Mouse (Mus musculus): ENCODE data around the gene Iqschfp. TPM values are rescaled to one million over a fixed set of nuclear protein-coding genes. Genes with fewer than 3 reads are reported as not detected.

Iqschfp gene
- polyA plus RNA-seq, 1 experiment = not detected

DNA sequence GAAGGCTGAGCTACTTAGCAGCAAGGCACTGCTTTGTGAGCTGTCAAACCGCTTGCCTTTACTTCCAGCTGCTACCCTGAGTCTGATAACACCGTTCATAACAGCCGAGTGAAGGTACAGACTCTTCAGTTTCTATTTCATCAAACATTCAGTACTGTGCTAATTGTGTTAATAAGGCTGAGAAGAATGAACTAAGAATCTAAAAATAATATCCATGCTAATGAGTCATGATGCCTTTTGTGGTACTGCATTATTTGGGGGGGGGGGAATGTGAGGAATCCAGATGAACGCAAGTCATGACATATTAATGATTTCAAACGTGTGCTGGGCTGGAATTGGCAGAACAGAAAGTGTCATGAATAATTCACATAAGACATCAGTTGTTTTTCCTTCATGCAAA is 513.7 kb downstream of the Iqschfp start:
- no peak overlapping the region for H3K27ac ChIP-seq (ENCODE audit: control insufficient read depth, insufficient read depth, low read length)
- no peak for DNase-seq
- no peaks in the 10 kb centered on the region for H3K4me1 ChIP-seq (replicated peaks; ENCODE audit: control insufficient read depth, insufficient read depth, low read length)
- H3K27me3 ChIP-seq (ENCODE audit: control insufficient read depth, insufficient read depth, low read length) = no peaks in the 10 kb centered on the region
- no peak overlapping the region for H3K4me3 ChIP-seq (ENCODE audit: control insufficient read depth, insufficient read depth, low read length)
- no peaks in the 10 kb centered on the region for H3K36me3 ChIP-seq (ENCODE audit: control insufficient read depth, insufficient read depth, low read length)
- TF ChIP-seq POLR2A (IDR thresholded peaks at IDR 0.05; ENCODE audit: control insufficient read depth, extremely low read depth, insufficient read depth, low read length, poor library complexity) = no peak
- TF ChIP-seq CTCF (IDR thresholded peaks at IDR 0.05; ENCODE audit: borderline replicate concordance, control insufficient read depth, extremely low read depth, insufficient read depth, low read length, poor library complexity) = no peak
- 85% methylated on average over 5 of the region's 5 CpGs for WGBS

DNA sequence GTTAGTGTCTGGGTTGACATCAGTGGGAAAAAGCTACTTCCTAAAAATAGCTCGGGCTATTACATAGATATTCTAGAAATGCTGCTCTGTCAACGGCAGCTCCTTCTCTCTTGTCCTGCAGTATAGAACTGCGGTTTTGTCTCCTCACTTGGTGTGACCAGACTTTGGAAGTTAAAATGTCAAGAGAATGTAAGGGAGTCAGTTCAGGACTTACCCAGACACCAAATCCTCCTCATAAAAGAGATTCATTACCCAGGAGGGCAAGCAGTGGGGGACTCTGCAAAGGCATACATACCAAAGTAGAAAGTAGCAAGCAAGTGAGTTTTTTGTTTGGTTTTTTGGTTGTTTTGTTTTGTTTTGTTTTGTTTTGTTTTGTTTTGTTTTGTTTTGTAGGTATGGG is 520.2 kb downstream of the Iqschfp start:
- Histone ChIP-seq H3K27ac (ENCODE audit: control insufficient read depth, insufficient read depth, low read length) (no peak overlapping the region), H3K27me3 (ENCODE audit: control insufficient read depth, insufficient read depth, low read length) (no peaks in the 10 kb centered on the region), H3K4me1 (replicated peaks; ENCODE audit: control insufficient read depth, insufficient read depth, low read length) (no peaks in the 10 kb centered on the region), H3K4me3 (ENCODE audit: control insufficient read depth, insufficient read depth, low read length) (no peak overlapping the region), H3K36me3 (ENCODE audit: control insufficient read depth, insufficient read depth, low read length) (no peaks in the 10 kb centered on the region)
- TF ChIP-seq CTCF (IDR thresholded peaks at IDR 0.05; ENCODE audit: borderline replicate concordance, control insufficient read depth, extremely low read depth, insufficient read depth, low read length, poor library complexity) = no peak
- TF ChIP-seq POLR2A (IDR thresholded peaks at IDR 0.05; ENCODE audit: control insufficient read depth, extremely low read depth, insufficient read depth, low read length, poor library complexity) = no peak
- DNase-seq = no peak
- 60% methylated on average over 3 of the region's 3 CpGs for WGBS

DNA sequence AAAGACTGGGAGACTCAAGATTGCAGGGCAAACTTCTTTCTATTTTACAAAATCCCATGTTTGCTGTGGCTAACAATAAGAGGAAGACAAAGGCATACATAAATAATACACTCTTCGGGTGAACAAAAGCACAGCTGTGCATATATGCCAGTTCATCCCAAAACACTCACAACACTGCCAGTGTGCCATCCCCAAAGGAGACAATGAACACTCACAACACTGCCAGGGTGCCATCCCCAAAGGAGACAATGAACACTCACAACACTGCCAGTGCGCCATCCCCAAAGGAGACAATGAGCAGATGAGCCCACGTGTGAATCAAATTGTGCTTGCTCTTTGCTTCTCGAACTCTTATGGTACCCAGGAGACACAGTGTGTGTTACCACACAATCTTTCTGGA is 527.8 kb downstream of the Iqschfp start:
- no peak for DNase-seq
- no peaks in the 10 kb centered on the region for H3K36me3 ChIP-seq (ENCODE audit: control insufficient read depth, insufficient read depth, low read length)
- H3K27me3 ChIP-seq (ENCODE audit: control insufficient read depth, insufficient read depth, low read length) = no peaks in the 10 kb centered on the region
- H3K4me1 ChIP-seq (replicated peaks; ENCODE audit: control insufficient read depth, insufficient read depth, low read length) = no peaks in the 10 kb centered on the region
- no peak for TF ChIP-seq CTCF (IDR thresholded peaks at IDR 0.05; ENCODE audit: borderline replicate concordance, control insufficient read depth, extremely low read depth, insufficient read depth, low read length, poor library complexity)
- TF ChIP-seq POLR2A (IDR thresholded peaks at IDR 0.05; ENCODE audit: control insufficient read depth, extremely low read depth, insufficient read depth, low read length, poor library complexity) = no peak
- no peak overlapping the region for H3K4me3 ChIP-seq (ENCODE audit: control insufficient read depth, insufficient read depth, low read length)
- no peak overlapping the region for H3K27ac ChIP-seq (ENCODE audit: control insufficient read depth, insufficient read depth, low read length)
- 90% methylated on average over 4 of the region's 4 CpGs for WGBS

DNA sequence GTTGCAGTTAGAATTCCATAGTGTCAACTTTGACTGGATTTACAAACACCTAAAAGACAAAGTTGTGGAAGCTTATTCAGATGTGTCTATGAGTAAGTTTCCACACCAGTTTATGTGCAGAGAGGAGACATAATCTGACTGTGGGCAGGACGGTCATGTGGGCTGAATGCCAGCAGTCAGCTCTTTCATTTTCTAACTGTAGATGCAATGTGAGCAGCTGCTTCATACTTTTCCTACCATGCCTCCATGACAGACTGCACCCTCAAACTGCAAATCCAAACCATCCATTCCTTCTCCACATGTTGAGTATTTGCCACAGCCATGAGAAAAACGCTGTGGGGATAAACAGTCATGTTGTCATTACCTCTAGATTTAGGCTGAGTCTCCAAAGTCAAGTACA is 528.9 kb downstream of the Iqschfp start:
- H3K27me3 ChIP-seq (ENCODE audit: control insufficient read depth, insufficient read depth, low read length) = no peaks in the 10 kb centered on the region
- TF ChIP-seq POLR2A (IDR thresholded peaks at IDR 0.05; ENCODE audit: control insufficient read depth, extremely low read depth, insufficient read depth, low read length, poor library complexity) (no peak), CTCF (IDR thresholded peaks at IDR 0.05; ENCODE audit: borderline replicate concordance, control insufficient read depth, extremely low read depth, insufficient read depth, low read length, poor library complexity) (no peak)
- H3K4me3 ChIP-seq (ENCODE audit: control insufficient read depth, insufficient read depth, low read length) = no peak overlapping the region
- H3K36me3 ChIP-seq (ENCODE audit: control insufficient read depth, insufficient read depth, low read length) = no peaks in the 10 kb centered on the region
- 95% methylated on average over 2 of the region's 2 CpGs for WGBS
- DNase-seq = no peak
- H3K4me1 ChIP-seq (replicated peaks; ENCODE audit: control insufficient read depth, insufficient read depth, low read length) = no peaks in the 10 kb centered on the region
- no peak overlapping the region for H3K27ac ChIP-seq (ENCODE audit: control insufficient read depth, insufficient read depth, low read length)

DNA sequence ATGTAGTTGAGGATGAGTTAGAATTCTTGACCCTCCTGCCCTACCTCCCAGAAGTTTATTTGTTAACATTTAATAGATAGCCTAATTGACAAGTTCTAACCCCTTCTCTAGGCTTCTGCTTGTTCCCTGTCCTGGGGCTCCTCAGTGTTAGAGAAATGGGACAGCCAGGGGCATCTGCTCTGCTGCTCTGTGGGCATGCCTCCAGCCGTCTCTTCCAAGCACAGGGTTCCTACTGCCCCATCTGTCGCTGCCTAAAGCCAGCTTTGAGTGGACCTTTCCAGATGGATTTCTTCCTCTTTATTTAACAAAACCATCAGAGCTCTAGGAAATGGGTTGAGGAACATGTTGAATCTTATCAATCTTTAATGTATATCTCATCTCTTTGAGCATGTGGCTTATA is 529.8 kb downstream of the Iqschfp start:
- no peak for DNase-seq
- TF ChIP-seq CTCF (IDR thresholded peaks at IDR 0.05; ENCODE audit: borderline replicate concordance, control insufficient read depth, extremely low read depth, insufficient read depth, low read length, poor library complexity) (no peak), POLR2A (IDR thresholded peaks at IDR 0.05; ENCODE audit: control insufficient read depth, extremely low read depth, insufficient read depth, low read length, poor library complexity) (no peak)
- 89% methylated on average over 2 of the region's 2 CpGs for WGBS

DNA sequence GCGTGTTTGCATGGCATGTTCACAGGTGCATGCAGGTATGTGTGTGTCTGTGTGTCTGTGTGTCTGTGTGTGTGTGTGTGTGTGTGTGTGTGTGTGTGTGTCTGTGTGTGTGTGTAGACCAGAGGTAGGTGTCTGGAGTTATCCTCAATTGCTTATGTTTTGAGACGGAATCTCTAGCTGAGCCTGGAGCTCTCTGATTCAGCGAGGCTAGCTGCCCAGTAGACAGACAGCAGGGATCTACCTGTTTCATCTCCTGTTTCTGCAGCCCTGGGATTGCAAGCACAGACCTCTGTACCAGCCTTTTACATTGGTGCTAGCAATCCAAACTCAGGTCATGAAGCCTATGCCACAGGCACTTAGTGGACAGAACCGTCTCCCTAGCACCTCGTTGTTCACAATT is 536.0 kb downstream of the Iqschfp start:
- no peak for DNase-seq
- TF ChIP-seq CTCF (IDR thresholded peaks at IDR 0.05; ENCODE audit: borderline replicate concordance, control insufficient read depth, extremely low read depth, insufficient read depth, low read length, poor library complexity) = no peak
- no peak for TF ChIP-seq POLR2A (IDR thresholded peaks at IDR 0.05; ENCODE audit: control insufficient read depth, extremely low read depth, insufficient read depth, low read length, poor library complexity)
- Histone ChIP-seq H3K4me1 (replicated peaks; ENCODE audit: control insufficient read depth, insufficient read depth, low read length) (no peaks in the 10 kb centered on the region), H3K27me3 (ENCODE audit: control insufficient read depth, insufficient read depth, low read length) (no peaks in the 10 kb centered on the region), H3K4me3 (ENCODE audit: control insufficient read depth, insufficient read depth, low read length) (no peak overlapping the region), H3K36me3 (ENCODE audit: control insufficient read depth, insufficient read depth, low read length) (no peaks in the 10 kb centered on the region), H3K27ac (ENCODE audit: control insufficient read depth, insufficient read depth, low read length) (no peak overlapping the region)
- WGBS = 98% methylated on average over 5 of the region's 5 CpGs

More for the DNA sequence above, 529.8 kb downstream of the Iqschfp start:
- no peaks in the 10 kb centered on the region for H3K4me1 ChIP-seq (replicated peaks; ENCODE audit: control insufficient read depth, insufficient read depth, low read length)
- H3K27ac ChIP-seq (ENCODE audit: control insufficient read depth, insufficient read depth, low read length) = no peak overlapping the region
- H3K27me3 ChIP-seq (ENCODE audit: control insufficient read depth, insufficient read depth, low read length) = no peaks in the 10 kb centered on the region
- H3K4me3 ChIP-seq (ENCODE audit: control insufficient read depth, insufficient read depth, low read length) = no peak overlapping the region
- H3K36me3 ChIP-seq (ENCODE audit: control insufficient read depth, insufficient read depth, low read length) = no peaks in the 10 kb centered on the region

DNA sequence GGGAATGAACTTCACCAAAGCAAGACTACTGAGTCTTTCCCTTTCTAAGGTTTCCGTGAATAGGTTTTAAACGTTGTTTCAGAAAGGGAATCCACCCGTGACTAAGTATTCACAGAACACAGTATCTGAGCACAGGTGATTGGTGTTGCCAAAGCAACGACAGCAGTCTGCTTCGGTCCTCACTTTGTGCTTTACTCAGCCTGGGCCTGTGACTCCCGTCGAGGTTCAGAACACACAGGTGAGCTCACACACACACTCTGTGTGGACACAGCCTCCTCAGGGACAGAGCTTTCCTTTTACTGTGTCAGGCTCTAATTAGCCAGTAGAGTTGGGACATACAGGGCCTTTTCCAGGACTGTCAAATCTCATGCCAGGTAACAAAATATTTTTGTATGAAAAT is 542.4 kb downstream of the Iqschfp start:
- Histone ChIP-seq H3K36me3 (ENCODE audit: control insufficient read depth, insufficient read depth, low read length) (no peaks in the 10 kb centered on the region), H3K4me3 (ENCODE audit: control insufficient read depth, insufficient read depth, low read length) (no peak overlapping the region), H3K27me3 (ENCODE audit: control insufficient read depth, insufficient read depth, low read length) (no peaks in the 10 kb centered on the region), H3K27ac (ENCODE audit: control insufficient read depth, insufficient read depth, low read length) (no peak overlapping the region), H3K4me1 (replicated peaks; ENCODE audit: control insufficient read depth, insufficient read depth, low read length) (no peaks in the 10 kb centered on the region)
- TF ChIP-seq POLR2A (IDR thresholded peaks at IDR 0.05; ENCODE audit: control insufficient read depth, extremely low read depth, insufficient read depth, low read length, poor library complexity) = no peak
- no peak for TF ChIP-seq CTCF (IDR thresholded peaks at IDR 0.05; ENCODE audit: borderline replicate concordance, control insufficient read depth, extremely low read depth, insufficient read depth, low read length, poor library complexity)
- no peak for DNase-seq
- 89% methylated on average over 7 of the region's 7 CpGs for WGBS

Data from thymus, adult 2 months (tissue).